Mouse (Mus musculus) ZHBTc4 (cell line): ENCODE data around the gene Olfr1185-ps1.
"Not testable (repeated sequence)": the region's sequence is repeated elsewhere in the genome, so short reads cannot be mapped to it uniquely, and the experiment has no call there.

ENCODE experiments used
- DNase-seq: peaks from one replicate; pipeline ENCODE4 v3.0.0-alpha.2; 2011; ENCODE audit warnings: low read depth, low spot score

The Olfr1185-ps1 gene

DNA sequence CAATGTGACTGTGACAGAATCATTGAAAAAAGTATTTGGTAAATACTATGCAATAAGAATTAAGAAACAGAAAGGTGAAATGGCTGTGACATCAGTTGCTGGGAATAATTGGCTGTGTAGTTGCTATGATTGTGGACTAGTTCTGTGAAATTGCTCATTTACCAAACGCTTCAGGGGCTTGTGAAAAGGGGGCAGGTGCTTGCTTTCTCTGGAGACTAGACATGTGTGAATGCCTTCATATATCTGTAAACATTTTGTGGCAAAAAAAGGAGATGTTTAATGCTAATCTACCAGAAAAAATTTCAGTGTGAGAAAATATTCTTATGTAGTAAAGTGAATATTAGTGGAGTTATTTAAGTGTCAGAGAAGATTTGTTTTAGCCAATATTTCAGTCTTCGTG is at the start of gene Olfr1185-ps1:
TSS of gene Olfr1185-ps1 (plus strand) at position 301 of the 400 bp plus-strand sequence.
- no peak for DNase-seq

DNA sequence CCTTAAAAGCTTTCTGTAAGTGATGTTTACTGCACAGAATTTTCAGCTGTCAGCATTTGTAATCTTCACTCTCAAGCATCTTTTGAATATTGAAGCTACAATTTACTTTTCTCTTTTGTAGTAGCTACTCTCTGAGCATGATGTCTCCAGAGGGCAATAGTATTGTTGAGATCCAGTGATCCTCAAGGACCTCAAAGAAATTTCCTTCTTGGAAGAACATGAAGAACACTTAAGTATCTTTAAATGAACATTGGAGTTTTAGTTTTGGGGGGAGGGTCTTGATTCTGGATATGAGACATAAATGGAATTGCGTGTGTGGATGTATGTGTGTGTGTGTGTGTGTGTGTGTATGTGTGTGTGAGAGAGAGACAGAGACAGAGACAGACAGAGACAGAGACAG is 44.1 kb upstream of the Olfr1185-ps1 start, which contains the start of gene Gm13757:
TSS of gene Gm13757 (minus strand) at position 101 of the 400 bp plus-strand sequence.
- no peak for DNase-seq

DNA sequence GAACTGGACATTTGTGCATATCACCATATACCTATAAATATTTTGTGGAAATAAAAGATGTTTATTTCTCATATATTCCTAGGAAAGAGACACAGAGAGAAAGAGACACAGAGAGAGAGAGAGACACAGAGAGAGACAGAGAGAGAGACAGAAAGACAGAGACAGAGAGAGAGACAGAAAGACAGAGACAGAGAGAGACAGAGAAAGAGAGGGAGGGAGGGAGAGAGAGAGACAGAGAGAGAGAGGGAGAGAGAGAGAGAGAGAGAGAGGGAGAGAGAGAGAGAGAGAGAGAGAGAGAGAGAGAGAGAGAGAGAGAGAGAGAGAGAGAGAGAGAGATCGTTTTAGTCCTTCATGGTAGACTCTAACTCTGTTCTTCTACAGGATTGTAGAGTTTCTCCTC is 38.6 kb upstream of the Olfr1185-ps1 start, which contains the start of gene Olfr1183:
TSS of gene Olfr1183 (plus strand) at position 301 of the 400 bp plus-strand sequence.
- not testable (repeated sequence) for DNase-seq

DNA sequence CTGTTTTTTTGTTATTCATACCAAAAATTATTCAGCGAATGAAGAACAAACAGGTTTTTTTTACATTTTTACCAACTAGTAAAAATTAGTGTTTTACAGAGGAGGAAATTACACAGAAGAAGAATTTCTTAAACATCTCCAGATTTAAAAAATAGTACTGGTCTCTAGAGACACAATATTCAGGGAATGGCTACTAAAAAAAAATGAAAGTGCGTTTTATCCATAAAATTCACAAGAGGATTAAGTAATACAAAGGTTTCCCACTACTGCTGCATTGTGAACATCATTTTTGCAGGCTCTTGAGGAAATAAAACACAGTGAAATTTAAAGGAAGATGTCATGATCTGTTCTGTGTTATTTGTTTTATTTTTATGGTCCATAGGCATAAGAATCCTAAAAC is 9.8 kb upstream of the Olfr1185-ps1 start, which contains the start of gene Olfr1184:
TSS of gene Olfr1184 (plus strand) at position 301 of the 400 bp plus-strand sequence.
- no peak for DNase-seq

DNA sequence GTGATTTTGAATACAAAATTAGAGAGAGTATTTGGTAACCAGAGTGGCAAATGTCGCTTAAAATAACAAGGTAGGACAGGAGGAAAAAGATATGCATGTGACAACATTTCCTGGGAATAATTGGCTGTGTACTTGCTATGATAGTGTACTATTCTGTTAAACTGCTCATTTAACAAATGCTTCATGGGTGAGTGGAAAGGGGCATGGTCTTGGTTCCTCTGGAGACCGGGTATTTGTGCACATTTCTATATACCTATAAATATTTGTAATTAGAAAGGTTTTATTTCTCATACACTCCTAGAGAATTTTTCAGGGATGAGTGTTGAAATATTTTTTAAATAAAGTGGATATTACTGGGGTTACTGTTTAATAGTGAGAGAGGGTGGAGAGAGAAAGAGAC is 25.1 kb downstream of the Olfr1185-ps1 start, which contains the start of gene Olfr1186:
TSS of gene Olfr1186 (plus strand) at position 301 of the 400 bp plus-strand sequence.
- DNase-seq: no peak

DNA sequence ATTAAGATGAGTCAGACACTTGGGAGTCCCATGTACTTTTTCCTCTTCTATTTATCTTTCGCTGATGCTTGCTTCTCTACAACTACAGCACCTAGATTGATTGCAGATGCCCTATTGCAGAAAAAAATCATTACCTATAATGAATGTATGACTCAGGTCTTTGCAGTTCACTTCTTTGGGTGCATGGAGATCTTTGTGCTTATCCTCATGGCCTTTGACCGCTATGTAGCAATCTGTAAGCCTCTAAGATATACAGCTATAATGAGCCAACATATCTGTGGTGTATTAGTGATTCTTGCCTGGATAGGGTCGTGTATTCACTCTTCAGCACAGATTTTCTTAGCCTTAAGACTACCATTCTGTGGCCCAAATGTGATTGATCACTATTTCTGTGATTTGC is 32.6 kb downstream of the Olfr1185-ps1 start:
- no peak for DNase-seq
